Comparison of ENCODE assay signal across 26 mouse cellular contexts in the genomic region with DNA sequence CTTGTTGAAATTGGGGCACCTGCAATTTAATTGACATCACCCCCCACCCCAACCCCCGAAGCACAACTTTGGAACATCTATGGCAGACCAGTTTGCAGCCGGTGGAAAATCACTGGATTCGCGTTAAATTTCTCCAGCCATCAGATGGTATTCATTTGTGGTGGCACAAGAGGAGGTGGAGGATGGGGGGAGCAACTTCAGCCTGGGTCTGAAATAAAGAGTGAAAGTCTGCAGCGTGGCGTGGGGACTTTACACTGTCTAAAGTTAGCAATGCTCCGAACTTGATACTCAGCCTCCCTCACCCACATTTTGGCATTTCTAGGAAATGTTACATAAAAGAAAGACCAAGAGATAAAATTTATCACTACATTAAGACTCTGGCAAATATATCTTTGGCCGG.
DNase-seq lines count a peak whose midpoint lies in the region; ATAC-seq lines count a peak whose summit lies in the region.
"Had no signal": no experiment of that assay in that cellular context is flagged by ENCODE, and none has a peak within 500 bp of the region (broad histone marks: within the 10 kb centered on the region; RNA-seq: fewer than 3 reads in every experiment).

No protein-coding gene starts in this region.

- peaks cover 19% of the 10 kb centered on the region for H3K4me1 ChIP-seq in embryonic facial prominence, embryonic 13.5 days
- H3K4me1 ChIP-seq in limb, embryonic 13.5 days = peaks cover 34% of the 10 kb centered on the region
- H3K4me1 ChIP-seq in forebrain, embryonic 12.5 days = peaks cover 7% of the 10 kb centered on the region; the same call in 1 of the 2 replicates
- H3K4me1 ChIP-seq: heart, embryonic 15.5 days; liver, embryonic 12.5 days; midbrain, embryonic 15.5 days had no signal

- peaks cover 25% of the 10 kb centered on the region for H3K27me3 ChIP-seq in embryonic facial prominence, embryonic 13.5 days
- H3K27me3 ChIP-seq in limb, embryonic 13.5 days = peaks cover 11% of the 10 kb centered on the region; the same call in 1 of the 2 replicates
- H3K27me3 ChIP-seq in forebrain, embryonic 12.5 days = no peaks in the 10 kb centered on the region
- H3K27me3 ChIP-seq: embryonic facial prominence, embryonic 12.5 days; heart, embryonic 15.5 days; liver, embryonic 12.5 days had no signal

- ATAC-seq in embryonic facial prominence, embryonic 13.5 days (ENCODE audit: insufficient number of reproducible peaks, insufficient read depth, low FRiP score, low TSS enrichment, low read depth) = no peak
- peak; percentile 61; the same call in 1 of the 2 replicates for ATAC-seq in limb, embryonic 13.5 days (ENCODE audit: low FRiP score, low read depth)
- no peak for ATAC-seq in forebrain, embryonic 12.5 days (ENCODE audit: low FRiP score)
- ATAC-seq: CD4-positive, CD25-positive, alpha-beta regulatory T cell, adult 4 months; forebrain, embryonic 16.5 days; hindbrain, embryonic 16.5 days; liver, embryonic 12.5 days; liver, postnatal 0 days; midbrain, embryonic 15.5 days had no signal

- H3K4me3 ChIP-seq in embryonic facial prominence, embryonic 13.5 days = no peak overlapping the region
- no peak overlapping the region for H3K4me3 ChIP-seq in limb, embryonic 13.5 days
- H3K4me3 ChIP-seq in forebrain, embryonic 12.5 days (replicated peaks) = no peak overlapping the region
- H3K4me3 ChIP-seq: embryonic facial prominence, embryonic 12.5 days; forebrain, embryonic 10.5 days; heart, embryonic 15.5 days; liver, embryonic 12.5 days; midbrain, embryonic 10.5 days; midbrain, embryonic 15.5 days had no signal

- H3K9ac ChIP-seq in embryonic facial prominence, embryonic 13.5 days = no peak overlapping the region
- H3K9ac ChIP-seq in limb, embryonic 13.5 days = no peak overlapping the region
- no peak overlapping the region for H3K9ac ChIP-seq in forebrain, embryonic 12.5 days
- H3K9ac ChIP-seq: embryonic facial prominence, embryonic 12.5 days; heart, embryonic 15.5 days; liver, embryonic 12.5 days; liver, postnatal 0 days; midbrain, embryonic 15.5 days had no signal

- no peak overlapping the region for H3K27ac ChIP-seq in embryonic facial prominence, embryonic 13.5 days
- H3K27ac ChIP-seq in limb, embryonic 13.5 days = no peak overlapping the region
- H3K27ac ChIP-seq in forebrain, embryonic 12.5 days = no peak overlapping the region
- H3K27ac ChIP-seq: embryonic facial prominence, embryonic 12.5 days; forebrain, embryonic 10.5 days; heart, embryonic 15.5 days; liver, embryonic 12.5 days; midbrain, embryonic 10.5 days; midbrain, embryonic 15.5 days had no signal

- WGBS in embryonic facial prominence, embryonic 13.5 days = 20% methylated on average over 8 of the region's 8 CpGs
- 18% methylated on average over 8 of the region's 8 CpGs for WGBS in limb, embryonic 13.5 days
- WGBS in forebrain, embryonic 12.5 days = 84% methylated on average over 8 of the region's 8 CpGs

- no peaks in the 10 kb centered on the region for H3K36me3 ChIP-seq in embryonic facial prominence, embryonic 13.5 days
- no peaks in the 10 kb centered on the region for H3K36me3 ChIP-seq in limb, embryonic 13.5 days
- H3K36me3 ChIP-seq in forebrain, embryonic 12.5 days (replicated peaks) = no peaks in the 10 kb centered on the region
- H3K36me3 ChIP-seq: embryonic facial prominence, embryonic 12.5 days; forebrain, embryonic 10.5 days; heart, embryonic 15.5 days; liver, embryonic 12.5 days; midbrain, embryonic 10.5 days; midbrain, embryonic 15.5 days had no signal

- peak overlapping the region; percentile 18 for H3K4me2 ChIP-seq in embryonic facial prominence, embryonic 13.5 days
- 0 out of 2 replicates have a peak overlapping the region, but pooled peaks have one; percentile 9 for H3K4me2 ChIP-seq in limb, embryonic 13.5 days (replicated peaks)
- H3K4me2 ChIP-seq in forebrain, embryonic 12.5 days = no peak overlapping the region
- H3K4me2 ChIP-seq: embryonic facial prominence, embryonic 12.5 days; heart, embryonic 15.5 days; liver, embryonic 12.5 days; midbrain, embryonic 15.5 days had no signal

- H3K9me3 ChIP-seq in embryonic facial prominence, embryonic 13.5 days = 0 out of 2 replicates have a peak, but pooled peaks cover 3% of the 10 kb centered on the region
- no peaks in the 10 kb centered on the region for H3K9me3 ChIP-seq in limb, embryonic 13.5 days
- no peaks in the 10 kb centered on the region for H3K9me3 ChIP-seq in forebrain, embryonic 12.5 days
- H3K9me3 ChIP-seq: embryonic facial prominence, embryonic 12.5 days; forebrain, embryonic 10.5 days; heart, embryonic 15.5 days; liver, embryonic 12.5 days; midbrain, embryonic 10.5 days; midbrain, embryonic 15.5 days had no signal

- DNase-seq in frontal cortex, postnatal 36 days (ENCODE audit: low spot score in 2 of 2) = peak; percentile 3 to 18
- no peak for DNase-seq in frontal cortex, postnatal 25 days (ENCODE audit: low spot score in 2 of 2)
- peak; percentile 5 to 7 for DNase-seq in right cerebral cortex, adult 2 months (ENCODE audit: low spot score in 2 of 2)
- no peak for DNase-seq in right cerebral cortex, postnatal 36 days (ENCODE audit: low spot score in 2 of 2)
- no peak for DNase-seq in adipocyte (ENCODE audit: low spot score)
- DNase-seq: adrenal gland, adult 2 months; cerebellum, adult 9-10 months; cerebellum, postnatal 36 days; gastrocnemius, postnatal 10 days; kidney, adult 2 months; kidney, postnatal 10 days; liver, postnatal 0 days; lung, postnatal 10 days; right cerebral cortex, postnatal 4 days had no signal

Comparison
In these comparisons a context has a peak if more than half of its experiments do, and no peak if none do; other contexts are left out.
1. DNase-seq: peak in frontal cortex, postnatal 36 days (2 of 2) and right cerebral cortex, adult 2 months (2 of 2); none in frontal cortex, postnatal 25 days (0 of 2), right cerebral cortex, postnatal 36 days (0 of 2) and adipocyte (single experiment).